Mouse (Mus musculus) heart, embryonic 10.5 days (tissue): ENCODE results near the gene Gpbar1. TPM values are rescaled to one million over a fixed set of nuclear protein-coding genes. Genes with fewer than 3 reads are reported as not detected.

Experiments
- DNase-seq: peaks from one replicate; pipeline ENCODE4 v3.0.0-alpha.2; 2017; ENCODE audit warnings: low spot score
- H3K27ac ChIP-seq: fragments of 300-500 bp; sonication (generic); 2 replicates; pipeline ENCODE4 v1.5.1; 2016; ENCODE audit warnings: mild to moderate bottlenecking
- H3K27me3 ChIP-seq: fragments of 300-500 bp; sonication (generic); 2 replicates; pipeline ENCODE4 v1.6.1; 2016; ENCODE audit warnings: mild to moderate bottlenecking; ENCODE audit not compliant: poor library complexity, insufficient read depth, severe bottlenecking
- H3K36me3 ChIP-seq: fragments of 300-500 bp; sonication (generic); 2 replicates; pipeline ENCODE4 v1.6.1; 2016; ENCODE audit warnings: mild to moderate bottlenecking, moderate library complexity
- H3K4me1 ChIP-seq: fragments of 300-500 bp; sonication (generic); 2 replicates; pipeline ENCODE4 v1.6.1; 2016; ENCODE audit warnings: mild to moderate bottlenecking
- H3K4me3 ChIP-seq: fragments of 300-500 bp; sonication (generic); 2 replicates; pipeline ENCODE4 v1.5.1; 2016; ENCODE audit warnings: mild to moderate bottlenecking, moderate library complexity
- H3K9me3 ChIP-seq: fragments of 300-500 bp; sonication (generic); 2 replicates; pipeline ENCODE4 v1.6.1; 2016; ENCODE audit warnings: mild to moderate bottlenecking, moderate library complexity
- WGBS: fragments of 180-500 bp; shearing (Covaris S2); methylation state at CpG from one replicate; pipeline ENCODE4 v1.1.7; 2016; 5-methylcytosine and 5-hydroxymethylcytosine counted together
- polyA plus RNA-seq: library from polyadenylated mRNA; unstranded; fragments of >200 nt; fragmentation: Nextera tagmentation; extraction: Ambion mirVana; gene quantifications from 2 replicates; pipeline ENCODE4 v1.2.1, GENCODE M21; 2016

Gpbar1 gene
- polyA plus RNA-seq = 0.70 and 1.7 TPM in 2 replicates

- Histone ChIP-seq H3K9me3 (no peaks in the 10 kb centered on the region), H3K4me3 (no peak within 1 kb of the TSS), H3K36me3 (peaks cover 49% of the 10 kb centered on the region), H3K4me1 (peaks cover 82% of the 10 kb centered on the region), H3K27ac (no peak within 1 kb of the TSS), H3K27me3 (no peaks in the 10 kb centered on the region)
- no peak for DNase-seq
- 89% methylated on average over 10 of the region's 10 CpGs for whole genome bisulfite sequencing
These were observed at the start of gene Gpbar1 for GRCm38 (mm10) chr1:74278538-74278937. Gene Gpbar1 (plus strand): TSS chr1:74278550.

GRCm38 (mm10) chr1:74229942-74230341 lies 48.4 kb upstream of the Gpbar1 start:
- WGBS = 71% methylated on average over 2 of the region's 2 CpGs
- DNase-seq = no peak
- no peaks in the 10 kb centered on the region for H3K9me3 ChIP-seq
- H3K36me3 ChIP-seq = no peaks in the 10 kb centered on the region
- H3K4me1 ChIP-seq = no peaks in the 10 kb centered on the region
- H3K4me3 ChIP-seq = no peak overlapping the region
- H3K27me3 ChIP-seq = no peaks in the 10 kb centered on the region
- no peak overlapping the region for H3K27ac ChIP-seq

- Histone ChIP-seq H3K4me1 (no peaks in the 10 kb centered on the region), H3K9me3 (no peaks in the 10 kb centered on the region), H3K4me3 (no peak overlapping the region), H3K27ac (no peak overlapping the region), H3K27me3 (no peaks in the 10 kb centered on the region), H3K36me3 (no peaks in the 10 kb centered on the region)
- 60% methylated on average over 1 of the region's 1 CpGs for WGBS
- DNase-seq = no peak
These were observed 47.4 kb upstream of the Gpbar1 start for GRCm38 (mm10) chr1:74230992-74231391.

- Histone ChIP-seq H3K4me1 (peaks cover 35% of the 10 kb centered on the region), H3K9me3 (no peaks in the 10 kb centered on the region), H3K36me3 (no peaks in the 10 kb centered on the region), H3K27ac (peak within 1 kb of the TSS; percentile 96), H3K4me3 (peak within 1 kb of the TSS; percentile 80), H3K27me3 (no peaks in the 10 kb centered on the region)
- WGBS = 3% methylated on average over 40 of the region's 55 CpGs
- peak; percentile 97 for DNase-seq
These were observed 42.3 kb upstream of the Gpbar1 start, which contains the start of gene Arpc2 for GRCm38 (mm10) chr1:74235938-74236589. Gene Arpc2 (plus strand): TSS chr1:74236084.

GRCm38 (mm10) chr1:74236590-74237317 lies 41.6 kb upstream of the Gpbar1 start:
- Histone ChIP-seq H3K27me3 (no peaks in the 10 kb centered on the region), H3K9me3 (no peaks in the 10 kb centered on the region), H3K36me3 (no peaks in the 10 kb centered on the region), H3K4me3 (peak overlapping the region; percentile 80), H3K27ac (peak overlapping the region; percentile 96), H3K4me1 (peaks cover 37% of the 10 kb centered on the region)
- peak; percentile 88 for DNase-seq
- WGBS = 0% methylated on average over 54 of the region's 57 CpGs

- Histone ChIP-seq H3K27me3 (no peaks in the 10 kb centered on the region), H3K4me3 (peak overlapping the region; percentile 80), H3K4me1 (peaks cover 37% of the 10 kb centered on the region), H3K36me3 (no peaks in the 10 kb centered on the region), H3K27ac (peak overlapping the region; percentile 96; the same call in 1 of the 2 replicates), H3K9me3 (no peaks in the 10 kb centered on the region)
- 40% methylated on average over 5 of the region's 5 CpGs for WGBS
- DNase-seq = no peak
These were observed 40.7 kb upstream of the Gpbar1 start for GRCm38 (mm10) chr1:74237671-74238070.

GRCm38 (mm10) chr1:74238136-74238535 lies 40.2 kb upstream of the Gpbar1 start:
- H3K27me3 ChIP-seq = no peaks in the 10 kb centered on the region
- H3K4me3 ChIP-seq = peak overlapping the region; percentile 80
- peaks cover 37% of the 10 kb centered on the region for H3K4me1 ChIP-seq
- no peaks in the 10 kb centered on the region for H3K36me3 ChIP-seq
- H3K9me3 ChIP-seq = no peaks in the 10 kb centered on the region
- WGBS = 62% methylated on average over 1 of the region's 1 CpGs
- H3K27ac ChIP-seq = 0 out of 2 replicates have a peak overlapping the region, but pooled peaks have one; percentile 96
- no peak for DNase-seq

- no peak for DNase-seq
- Histone ChIP-seq H3K9me3 (no peaks in the 10 kb centered on the region), H3K36me3 (no peaks in the 10 kb centered on the region), H3K4me1 (peaks cover 46% of the 10 kb centered on the region), H3K27ac (peak overlapping the region; percentile 72; the same call in 1 of the 2 replicates), H3K4me3 (peak overlapping the region; percentile 80), H3K27me3 (no peaks in the 10 kb centered on the region)
- 16% methylated on average over 7 of the region's 7 CpGs for WGBS
These were observed 39.2 kb upstream of the Gpbar1 start for GRCm38 (mm10) chr1:74239162-74239561.

- peak overlapping the region; percentile 80 for H3K4me3 ChIP-seq
- peaks cover 50% of the 10 kb centered on the region for H3K4me1 ChIP-seq
- no peaks in the 10 kb centered on the region for H3K9me3 ChIP-seq
- no peaks in the 10 kb centered on the region for H3K36me3 ChIP-seq
- no peak for DNase-seq
- WGBS = 31% methylated on average over 11 of the region's 11 CpGs
- no peaks in the 10 kb centered on the region for H3K27me3 ChIP-seq
- peak overlapping the region; percentile 72 for H3K27ac ChIP-seq
These were observed 38.7 kb upstream of the Gpbar1 start for GRCm38 (mm10) chr1:74239618-74240017.

- Histone ChIP-seq H3K4me1 (peaks cover 56% of the 10 kb centered on the region), H3K4me3 (0 out of 2 replicates have a peak overlapping the region, but pooled peaks have one; percentile 31), H3K36me3 (no peaks in the 10 kb centered on the region), H3K9me3 (no peaks in the 10 kb centered on the region), H3K27ac (peak overlapping the region; percentile 72; the same call in 1 of the 2 replicates), H3K27me3 (no peaks in the 10 kb centered on the region)
- WGBS = 42% methylated on average over 6 of the region's 6 CpGs
- DNase-seq = no peak
These were observed 38.0 kb upstream of the Gpbar1 start for GRCm38 (mm10) chr1:74240311-74240710.

- no peaks in the 10 kb centered on the region for H3K27me3 ChIP-seq
- H3K9me3 ChIP-seq = no peaks in the 10 kb centered on the region
- DNase-seq = no peak
- H3K4me1 ChIP-seq = peaks cover 57% of the 10 kb centered on the region
- H3K4me3 ChIP-seq = no peak overlapping the region
- peaks cover 1% of the 10 kb centered on the region; the same call in 1 of the 2 replicates for H3K36me3 ChIP-seq
- H3K27ac ChIP-seq = peak overlapping the region; percentile 72; the same call in 1 of the 2 replicates
- WGBS = 60% methylated on average over 4 of the region's 4 CpGs
These were observed 37.5 kb upstream of the Gpbar1 start for GRCm38 (mm10) chr1:74240832-74241231.

GRCm38 (mm10) chr1:74245525-74245924 lies 32.8 kb upstream of the Gpbar1 start:
- peaks cover 38% of the 10 kb centered on the region for H3K36me3 ChIP-seq
- 74% methylated on average over 2 of the region's 2 CpGs for WGBS
- H3K4me1 ChIP-seq = peaks cover 44% of the 10 kb centered on the region
- no peaks in the 10 kb centered on the region for H3K9me3 ChIP-seq
- DNase-seq = no peak
- H3K4me3 ChIP-seq = no peak overlapping the region
- H3K27me3 ChIP-seq = no peaks in the 10 kb centered on the region
- no peak overlapping the region for H3K27ac ChIP-seq

GRCm38 (mm10) chr1:74248799-74249198 lies 29.6 kb upstream of the Gpbar1 start:
- Histone ChIP-seq H3K27ac (peak overlapping the region; percentile 26), H3K27me3 (no peaks in the 10 kb centered on the region), H3K36me3 (peaks cover 70% of the 10 kb centered on the region), H3K9me3 (no peaks in the 10 kb centered on the region), H3K4me1 (peaks cover 32% of the 10 kb centered on the region), H3K4me3 (no peak overlapping the region; the same call in 1 of the 2 replicates)
- DNase-seq = no peak
- 52% methylated on average over 1 of the region's 1 CpGs for WGBS
